Mouse (Mus musculus) cerebellum, adult 2 months (tissue): ENCODE results near the gene Plekhj1. TPM values are rescaled to one million over a fixed set of nuclear protein-coding genes. Genes with fewer than 3 reads are reported as not detected.
A peak's percentile ranks its signal among the peaks of the same experiment; 100 is the strongest.

Source experiments
- DNase-seq, 2 experiments: peaks; one replicate each; pipeline ENCODE4 v3.0.0; 2021
- H3K27ac ChIP-seq: fragments of 200-500 bp; 2 replicates; pipeline ENCODE4 v1.5.1; 2012; ENCODE audit warnings: low read length, control low read depth, inconsistent platforms; ENCODE audit not compliant: insufficient read depth
- H3K27me3 ChIP-seq: fragments of 200-500 bp; 2 replicates; pipeline ENCODE4 v1.6.1; 2012; ENCODE audit warnings: inconsistent platforms, mild to moderate bottlenecking, low read length, moderate library complexity; ENCODE audit not compliant: control insufficient read depth, insufficient read depth
- H3K4me1 ChIP-seq: fragments of 200-500 bp; 2 replicates; pipeline ENCODE4 v1.6.1; 2011; ENCODE audit warnings: low read length; ENCODE audit not compliant: control insufficient read depth, insufficient read depth
- H3K4me3 ChIP-seq: fragments of 200-500 bp; replicated peaks from 2 replicates; pipeline ENCODE3; 2011; ENCODE audit warnings: mild to moderate bottlenecking, low read depth, low read length, control low read depth; ENCODE audit not compliant: insufficient read depth
- CTCF ChIP-seq: fragments of 200-500 bp; IDR thresholded peaks from 2 replicates; pipeline ENCODE4 v1.5.1; 2011; ENCODE audit warnings: low read depth, mild to moderate bottlenecking, control low read depth, low read length, moderate library complexity, borderline replicate concordance; ENCODE audit not compliant: insufficient read depth
- POLR2A ChIP-seq: fragments of 200-500 bp; IDR thresholded peaks from 2 replicates; pipeline ENCODE4 v1.6.1; 2011; ENCODE audit warnings: low read length, control low read depth, borderline replicate concordance; ENCODE audit not compliant: insufficient read depth
- WGBS: fragments of 180-500 bp; shearing (Covaris S2); methylation state at CpG from one replicate; pipeline ENCODE4 v1.1.7; 2018; 5-methylcytosine and 5-hydroxymethylcytosine counted together
- polyA plus RNA-seq: library from polyadenylated mRNA; depleted of rRNA; stranded (reverse); fragments of >200 nt; gene quantifications from 2 replicates; pipeline ENCODE4 v1.2.3, GENCODE M21; 2012

Plekhj1 gene
- polyA plus RNA-seq, 1 experiment, result 106 TPM

DNA sequence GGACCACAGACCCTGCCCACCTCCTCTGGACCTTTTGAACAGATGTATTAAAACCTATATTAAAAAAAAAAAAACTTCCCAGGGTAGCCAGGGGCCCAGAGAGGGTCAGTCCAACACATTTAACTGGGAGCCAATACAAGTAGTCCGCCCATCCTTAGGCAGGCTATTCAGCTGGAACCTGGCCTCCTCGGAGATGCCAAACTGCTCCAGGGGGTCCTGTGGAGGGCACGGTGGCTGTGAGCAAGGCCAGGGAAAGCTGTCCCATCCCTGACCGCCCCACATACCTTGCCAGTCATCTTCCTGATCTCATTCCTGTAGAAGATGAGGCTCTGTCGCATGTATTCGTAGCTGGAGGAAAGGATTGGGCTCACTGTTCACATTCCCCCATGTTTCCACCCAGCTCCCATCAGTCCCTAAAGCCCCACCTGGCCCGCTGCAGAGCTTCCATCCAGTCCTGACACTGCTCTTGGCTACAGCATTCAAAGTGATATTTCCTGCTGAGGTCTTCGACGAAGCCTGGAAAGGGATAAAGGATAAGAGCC, 2.0 kb downstream of the Plekhj1 start:
- Histone ChIP-seq H3K4me1 (peaks cover 37% of the 10 kb centered on the region), H3K27ac (no peak overlapping the region), H3K27me3 (no peaks in the 10 kb centered on the region), H3K4me3 (peak overlapping the region; percentile 13)
- TF ChIP-seq CTCF (no peak), POLR2A (no peak)
- no peak for DNase-seq
- WGBS, result 12% methylated on average over 9 of the region's 9 CpGs

DNA sequence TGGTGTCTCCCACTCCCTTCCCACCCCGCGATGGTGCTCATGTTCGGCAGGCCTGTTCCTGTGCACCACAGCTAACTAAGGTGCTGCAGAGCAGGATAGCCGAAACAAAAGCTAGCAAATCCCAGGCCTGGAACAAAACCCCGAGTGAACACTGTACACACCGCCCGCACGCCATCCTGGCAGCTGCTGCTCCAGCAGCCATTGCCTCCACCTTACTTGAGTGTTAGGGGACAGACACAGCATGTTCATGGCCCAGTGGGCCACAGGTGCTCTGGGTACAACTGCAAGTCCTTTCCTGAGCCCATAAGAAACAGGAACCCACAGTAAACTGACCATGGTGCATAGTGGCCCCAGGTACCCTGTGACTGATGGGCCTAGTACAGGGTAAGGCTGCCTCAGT, 3.7 kb downstream of the Plekhj1 start:
- peaks cover 52% of the 10 kb centered on the region for H3K4me1 ChIP-seq
- H3K27ac ChIP-seq, result no peak overlapping the region
- TF ChIP-seq CTCF (no peak), POLR2A (no peak)
- H3K27me3 ChIP-seq, result no peaks in the 10 kb centered on the region
- H3K4me3 ChIP-seq, result no peak overlapping the region
- WGBS, result 82% methylated on average over 8 of the region's 8 CpGs
- DNase-seq, result no peak

DNA sequence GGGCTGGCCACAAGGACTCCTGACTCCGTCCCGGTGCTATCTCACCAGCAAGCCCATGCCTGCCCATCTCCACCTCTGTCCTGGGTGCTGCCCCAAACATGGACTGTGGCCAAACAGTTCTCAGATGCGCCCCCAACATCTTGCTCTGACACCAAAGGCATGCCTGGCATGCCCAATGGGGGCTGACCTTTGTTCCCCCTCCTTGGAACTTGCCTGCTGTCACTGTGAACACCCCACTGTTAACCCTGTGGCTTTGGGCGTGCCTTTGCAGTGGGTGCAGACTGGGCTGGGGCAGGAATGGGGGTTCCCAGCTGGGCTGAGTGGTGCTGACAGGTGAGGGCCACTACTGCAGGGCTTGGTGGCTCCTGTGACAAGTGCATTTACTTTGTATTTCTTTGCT, 4.6 kb downstream of the Plekhj1 start:
- Histone ChIP-seq H3K4me3 (no peak overlapping the region), H3K27ac (0 out of 2 replicates have a peak overlapping the region, but pooled peaks have one; percentile 42), H3K27me3 (no peaks in the 10 kb centered on the region), H3K4me1 (peaks cover 52% of the 10 kb centered on the region)
- 37% methylated on average over 4 of the region's 4 CpGs for WGBS
- TF ChIP-seq CTCF (no peak), POLR2A (no peak)
- peak in 1 of 2 experiments; percentile 36 for DNase-seq

DNA sequence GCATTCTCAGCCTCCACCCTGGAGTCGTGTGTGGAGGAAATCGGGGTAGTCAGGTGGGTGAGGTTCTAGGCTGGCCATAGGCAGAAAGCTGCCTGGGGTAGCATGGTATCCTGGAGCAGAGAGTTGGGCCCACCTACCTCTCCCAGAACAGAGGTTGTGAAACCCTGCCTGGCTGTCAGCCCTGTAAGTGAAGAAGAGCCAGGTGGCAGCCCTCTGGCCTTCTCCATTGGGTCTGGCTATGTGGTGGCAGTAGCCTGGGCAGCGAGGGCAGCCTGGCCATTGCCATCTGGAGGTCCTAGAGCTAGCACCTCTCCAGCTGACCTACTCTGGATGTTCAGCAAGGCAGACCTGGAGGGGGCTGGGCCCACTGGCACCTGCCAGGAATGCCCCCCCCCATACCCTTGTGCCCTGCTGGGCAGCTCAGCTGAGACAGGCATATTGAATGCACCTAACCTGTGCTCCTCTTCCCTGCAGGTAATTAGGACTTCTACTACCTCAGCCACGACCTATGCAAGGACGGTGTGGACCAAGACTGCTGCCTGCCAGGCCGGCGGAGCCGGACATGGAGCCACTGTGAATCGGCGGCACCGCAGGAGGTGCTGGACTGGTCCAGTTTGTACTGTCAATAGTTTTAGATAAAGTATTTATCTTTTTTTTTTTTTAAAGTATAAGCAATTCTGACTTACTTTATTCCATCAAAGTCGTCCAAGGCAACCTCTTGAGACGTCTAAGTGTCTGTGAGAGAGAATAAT, 5.2 kb downstream of the Plekhj1 start:
- H3K4me1 ChIP-seq, result peaks cover 52% of the 10 kb centered on the region
- no peak overlapping the region for H3K4me3 ChIP-seq
- H3K27me3 ChIP-seq, result no peaks in the 10 kb centered on the region
- peak; percentile 75 to 78 for DNase-seq
- peak overlapping the region; percentile 96 for H3K27ac ChIP-seq
- 27% methylated on average over 13 of the region's 13 CpGs for WGBS
- TF ChIP-seq CTCF (no peak), POLR2A (no peak)

DNA sequence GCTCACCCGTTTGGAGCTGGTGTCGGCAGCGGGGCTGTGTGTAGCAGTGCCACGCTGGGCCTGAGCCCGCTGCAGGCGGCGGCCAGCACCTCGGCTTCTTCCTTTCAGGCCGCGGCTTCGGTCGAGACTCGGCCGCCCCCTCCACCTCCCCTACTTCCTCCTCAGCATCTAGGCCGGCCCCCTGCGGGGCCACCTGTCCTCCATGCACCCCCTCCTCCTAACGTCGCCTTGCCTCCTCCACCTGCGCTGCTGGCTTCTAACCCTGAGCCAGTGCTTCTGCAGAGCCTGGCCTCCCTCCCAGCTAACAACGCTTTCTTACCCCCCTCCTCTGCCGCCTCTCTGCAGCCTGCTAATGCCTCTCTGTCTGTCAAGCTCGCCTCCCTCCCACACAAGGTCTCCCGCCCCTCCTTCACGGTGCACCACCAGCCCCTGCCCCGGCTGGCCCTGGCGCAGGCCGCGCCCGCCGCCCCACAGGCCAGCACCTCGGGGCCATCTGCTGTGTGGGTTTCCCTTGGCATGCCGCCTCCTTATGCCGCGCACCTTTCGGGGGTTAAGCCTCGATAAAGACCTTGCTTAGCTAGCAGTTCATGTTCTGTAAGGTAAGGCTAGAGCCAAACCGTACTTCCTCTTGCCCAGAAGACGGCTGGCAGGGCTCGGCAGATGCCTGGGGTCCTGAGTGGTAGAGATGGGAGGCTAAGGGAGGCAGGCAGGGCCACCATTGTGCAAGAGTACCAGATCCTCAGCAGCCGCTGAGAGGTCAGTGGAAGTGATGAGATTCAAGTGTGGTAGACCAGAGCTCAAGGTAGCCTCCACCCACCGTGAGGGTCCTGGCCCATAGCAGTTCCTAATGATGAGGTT, 6.0 kb downstream of the Plekhj1 start:
- 9% methylated on average over 41 of the region's 41 CpGs for whole genome bisulfite sequencing
- H3K27ac ChIP-seq, result peak overlapping the region; percentile 96
- peak; percentile 83 to 84 for DNase-seq
- peaks cover 56% of the 10 kb centered on the region for H3K4me1 ChIP-seq
- H3K4me3 ChIP-seq, result no peak overlapping the region
- TF ChIP-seq POLR2A (0 out of 2 replicates have a peak, but pooled peaks have one; percentile 25), CTCF (no peak)
- no peaks in the 10 kb centered on the region for H3K27me3 ChIP-seq

DNA sequence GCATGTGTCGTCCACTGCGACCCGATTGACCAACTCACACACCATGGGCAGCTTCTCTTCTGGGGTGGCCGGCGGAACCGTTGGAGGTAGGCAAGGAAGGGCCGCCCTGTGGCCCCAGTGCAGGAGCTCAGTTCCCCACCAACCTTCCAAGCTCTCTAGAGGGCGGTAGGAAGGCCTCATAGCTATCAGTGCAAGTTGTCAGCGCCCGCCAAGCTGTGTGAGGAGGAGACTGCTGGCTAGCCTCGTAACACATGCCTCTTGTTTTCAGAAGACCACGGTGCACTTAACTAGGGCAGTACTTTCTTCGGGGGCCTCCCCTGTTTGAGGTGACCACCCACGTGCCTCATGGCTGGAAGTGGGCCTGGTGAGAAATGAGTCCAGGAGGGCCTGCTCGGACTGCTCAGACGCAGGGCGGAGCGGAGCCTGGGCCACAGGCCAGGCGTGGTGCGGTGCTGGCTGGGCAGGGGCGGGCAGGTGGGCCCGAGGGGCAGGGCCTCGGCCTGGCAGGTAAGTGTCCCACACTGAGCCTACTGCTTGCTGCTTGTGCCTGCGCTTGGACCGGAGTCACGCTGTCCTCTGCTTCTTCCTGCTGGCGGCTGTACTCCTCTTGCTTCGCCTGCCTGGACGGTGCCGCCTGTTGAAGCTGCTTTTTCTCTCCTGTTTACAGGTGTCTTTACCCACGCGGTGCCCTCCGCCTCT, 6.8 kb downstream of the Plekhj1 start:
- DNase-seq, result no peak
- TF ChIP-seq POLR2A, result no peak
- TF ChIP-seq CTCF, result no peak
- no peak overlapping the region for H3K4me3 ChIP-seq
- no peaks in the 10 kb centered on the region for H3K27me3 ChIP-seq
- H3K4me1 ChIP-seq, result peaks cover 57% of the 10 kb centered on the region
- WGBS, result 24% methylated on average over 33 of the region's 33 CpGs
- peak overlapping the region; percentile 96 for H3K27ac ChIP-seq

DNA sequence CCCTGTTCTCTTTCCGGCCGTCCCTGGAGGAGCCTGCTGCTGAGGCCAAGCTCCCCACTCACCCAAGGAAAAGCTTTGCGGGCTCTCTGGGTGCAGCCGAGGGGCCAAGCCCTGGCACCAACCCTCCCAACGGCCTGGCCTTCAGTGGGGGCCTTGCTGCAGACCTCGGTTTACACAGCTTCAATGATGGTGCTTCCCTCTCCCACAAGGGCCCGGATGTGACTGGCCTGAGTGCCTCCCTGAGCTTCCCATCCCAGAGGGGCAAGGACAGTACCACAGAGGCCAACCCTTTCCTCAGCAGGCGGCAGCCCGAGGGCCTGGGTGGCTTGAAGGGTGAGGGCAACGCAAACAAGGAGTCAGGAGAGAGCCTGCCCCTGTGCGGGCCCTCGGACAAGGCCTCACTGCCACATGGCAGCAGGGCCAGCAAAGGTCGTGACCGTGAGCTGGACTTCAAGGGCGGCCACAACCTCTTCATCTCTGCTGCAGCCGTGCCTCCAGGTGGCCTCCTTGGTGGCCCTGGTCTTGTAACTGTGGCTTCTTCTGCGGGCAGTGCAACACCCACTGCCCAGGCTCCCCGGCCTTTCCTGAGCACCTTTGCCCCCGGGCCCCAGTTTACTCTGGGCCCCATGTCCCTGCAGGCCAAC, 7.5 kb downstream of the Plekhj1 start:
- peak overlapping the region; percentile 96 for H3K27ac ChIP-seq
- DNase-seq, result peak in 1 of 2 experiments; percentile 31
- no peak overlapping the region for H3K4me3 ChIP-seq
- TF ChIP-seq POLR2A, result no peak
- no peak for TF ChIP-seq CTCF
- peaks cover 57% of the 10 kb centered on the region for H3K4me1 ChIP-seq
- H3K27me3 ChIP-seq, result no peaks in the 10 kb centered on the region
- whole genome bisulfite sequencing, result 87% methylated on average over 19 of the region's 19 CpGs
